Mouse (Mus musculus): ENCODE results near the gene Siae.

The Siae gene

GRCm38 (mm10) chr9:37569231-37569835 is 13.8 kb downstream of the Siae start:
- DNase-seq (ENCODE audit: low read depth), result no peak

- DNase-seq (ENCODE audit: low read depth), result no peak
Observed at GRCm38 (mm10) chr9:37572204-37572876, 16.8 kb downstream of the Siae start.

- DNase-seq (ENCODE audit: low read depth), result peak; percentile 7
Observed at GRCm38 (mm10) chr9:37576436-37576930, 21.0 kb downstream of the Siae start.

GRCm38 (mm10) chr9:37583594-37583993 is 28.1 kb downstream of the Siae start:
- no peak for DNase-seq (ENCODE audit: low read depth)

- DNase-seq (ENCODE audit: low read depth), result no peak
Observed at GRCm38 (mm10) chr9:37586718-37587117, 31.2 kb downstream of the Siae start.

GRCm38 (mm10) chr9:37590381-37590780 is 34.9 kb downstream of the Siae start:
- no peak for DNase-seq (ENCODE audit: low read depth)

GRCm38 (mm10) chr9:37592025-37592424 is 36.5 kb downstream of the Siae start:
- DNase-seq (ENCODE audit: low read depth), result no peak

GRCm38 (mm10) chr9:37592633-37593032 is 37.1 kb downstream of the Siae start:
- DNase-seq (ENCODE audit: low read depth), result no peak

GRCm38 (mm10) chr9:37593690-37594089 is 38.2 kb downstream of the Siae start:
- DNase-seq (ENCODE audit: low read depth), result no peak

GRCm38 (mm10) chr9:37595570-37595969 is 40.1 kb downstream of the Siae start:
- no peak for DNase-seq (ENCODE audit: low read depth)

- no peak for DNase-seq (ENCODE audit: low read depth)
Observed at GRCm38 (mm10) chr9:37598637-37599036, 43.1 kb downstream of the Siae start.

- no peak for DNase-seq (ENCODE audit: low read depth)
Observed at GRCm38 (mm10) chr9:37600538-37601205, 45.2 kb downstream of the Siae start.

GRCm38 (mm10) chr9:37605089-37605488 is 49.6 kb downstream of the Siae start:
- DNase-seq (ENCODE audit: low read depth), result no peak

GRCm38 (mm10) chr9:37609558-37609957 is 54.1 kb downstream of the Siae start:
- DNase-seq (ENCODE audit: low read depth), result no peak

GRCm38 (mm10) chr9:37613182-37613910 is 57.8 kb downstream of the Siae start, which contains the start of gene Spa17:
Gene Spa17 (minus strand): TSS chr9:37613722.
- DNase-seq (ENCODE audit: low read depth), result peak; percentile 94

- DNase-seq (ENCODE audit: low read depth), result no peak
Observed at GRCm38 (mm10) chr9:37613911-37614280, 58.4 kb downstream of the Siae start.

GRCm38 (mm10) chr9:37614316-37614715 is 58.8 kb downstream of the Siae start:
- no peak for DNase-seq (ENCODE audit: low read depth)

- DNase-seq (ENCODE audit: low read depth), result no peak
Observed at GRCm38 (mm10) chr9:37615220-37615619, 59.7 kb downstream of the Siae start.

GRCm38 (mm10) chr9:37616770-37617169 is 61.3 kb downstream of the Siae start:
- peak; percentile 75 for DNase-seq (ENCODE audit: low read depth)

GRCm38 (mm10) chr9:37621290-37621689 is 65.8 kb downstream of the Siae start:
- DNase-seq (ENCODE audit: low read depth), result no peak

GRCm38 (mm10) chr9:37623981-37624380 is 68.5 kb downstream of the Siae start:
- DNase-seq (ENCODE audit: low read depth), result no peak

GRCm38 (mm10) chr9:37624502-37624901 is 69.0 kb downstream of the Siae start:
- DNase-seq (ENCODE audit: low read depth), result no peak

All from naive thymus-derived CD4-positive, alpha-beta T cell, adult 2 months (primary cell).